Mouse (Mus musculus) CH12.LX (cell line): ENCODE data around the gene Cfap97d2. TPM values are rescaled to one million over a fixed set of nuclear protein-coding genes. Genes with fewer than 3 reads are reported as not detected.
A peak's percentile ranks its signal among the peaks of the same experiment; 100 is the strongest.

Experiments
- DNase-seq: peaks from one replicate; pipeline ENCODE4 v3.0.0-alpha.2; 2013; ENCODE audit errors: extremely low read depth
- H3K27ac ChIP-seq: 2 replicates; pipeline ENCODE4 v1.5.1; 2012; ENCODE audit warnings: low read depth, mild to moderate bottlenecking, control low read depth, moderate library complexity; ENCODE audit not compliant: insufficient read depth
- H3K27me3 ChIP-seq: replicated peaks from 2 replicates; pipeline ENCODE3; 2012; ENCODE audit warnings: inconsistent platforms
- H3K36me3 ChIP-seq, 2 experiments: replicated peaks in 1 of 2; 2 replicates each; pipeline versions ENCODE3 to v1.6.1; 2012; ENCODE audit warnings: inconsistent platforms in 1 of 2, low read length in 1 of 2, mild to moderate bottlenecking in 1 of 2, mixed read lengths in 1 of 2, moderate library complexity in 1 of 2; ENCODE audit not compliant: control insufficient read depth in 1 of 2, insufficient read depth in 1 of 2
- H3K4me1 ChIP-seq, 2 experiments: 2 replicates each; pipeline ENCODE4 v1.6.1; 2012; ENCODE audit warnings: inconsistent platforms in 1 of 2, moderate library complexity in 1 of 2; ENCODE audit not compliant: insufficient read depth in 2 of 2, control insufficient read depth in 1 of 2
- H3K4me2 ChIP-seq: 2 replicates; pipeline ENCODE4 v1.6.1; 2012; ENCODE audit warnings: low read depth, mild to moderate bottlenecking, control low read depth; ENCODE audit not compliant: poor library complexity, insufficient read depth, severe bottlenecking
- H3K4me3 ChIP-seq, 3 experiments: fragments of 150-350 bp in 1 of 3; sonication (generic) in 1 of 3; replicated peaks in 1 of 3; 2 replicates each; pipeline versions ENCODE3 to v1.5.1; 2011 to 2012; ENCODE audit warnings: low read depth in 2 of 3, low read length in 2 of 3, mild to moderate bottlenecking in 2 of 3, moderate library complexity in 2 of 3, control low read depth in 1 of 3, improper control_type of control experiment in 1 of 3, inconsistent platforms in 1 of 3, mixed read lengths in 1 of 3; ENCODE audit not compliant: poor library complexity in 1 of 3
- H3K79me2 ChIP-seq: replicated peaks from 2 replicates; pipeline ENCODE4 v1.6.1; 2012; ENCODE audit warnings: mild to moderate bottlenecking, moderate library complexity; ENCODE audit not compliant: control insufficient read depth, poor library complexity, insufficient read depth, severe bottlenecking; ENCODE audit errors: extremely low read depth
- H3K9ac ChIP-seq: 2 replicates; pipeline ENCODE4 v1.6.1; 2012; ENCODE audit warnings: low read depth, mild to moderate bottlenecking, control low read depth, moderate library complexity; ENCODE audit not compliant: insufficient read depth
- H3K9me3 ChIP-seq: replicated peaks from 2 replicates; pipeline ENCODE3; 2012; ENCODE audit warnings: low read length, inconsistent platforms, mixed read lengths
- BHLHE40 ChIP-seq: IDR thresholded peaks from 2 replicates; pipeline ENCODE4 v1.6.1; 2011; ENCODE audit warnings: mild to moderate bottlenecking, low read depth, low read length, improper control_type of control experiment
- CHD1 ChIP-seq: IDR thresholded peaks from 2 replicates; pipeline ENCODE4 v1.6.1; 2012; ENCODE audit warnings: low read depth, low read length, improper control_type of control experiment, inconsistent platforms
- CHD2 ChIP-seq: IDR thresholded peaks from 2 replicates; pipeline ENCODE4 v1.6.1; 2011; ENCODE audit warnings: low read length, improper control_type of control experiment
- CTCF ChIP-seq, 2 experiments: IDR thresholded peaks in 1 of 2; conservative IDR thresholded peaks in 1 of 2; 2 replicates each; pipeline ENCODE4 v1.5.1; 2011 to 2012; ENCODE audit warnings: low read depth in 2 of 2, low read length in 2 of 2, improper control_type of control experiment in 1 of 2, inconsistent platforms in 1 of 2, mild to moderate bottlenecking in 1 of 2, moderate library complexity in 1 of 2
- ELF1 ChIP-seq: IDR thresholded peaks from 2 replicates; pipeline ENCODE4 v1.6.1; 2014; ENCODE audit warnings: low read depth, mild to moderate bottlenecking, inconsistent platforms, low read length, improper control_type of control experiment
- EP300 ChIP-seq: IDR thresholded peaks from 2 replicates; pipeline ENCODE4 v1.6.1; 2011; ENCODE audit warnings: low read length, improper control_type of control experiment
- ETS1 ChIP-seq: conservative IDR thresholded peaks from 2 replicates; pipeline ENCODE4 v1.6.1; 2012; ENCODE audit warnings: low read depth, mild to moderate bottlenecking, inconsistent platforms, low read length, improper control_type of control experiment, moderate library complexity
- IRF4 ChIP-seq: IDR thresholded peaks from 2 replicates; pipeline ENCODE4 v1.6.1; 2014; ENCODE audit warnings: low read depth, mild to moderate bottlenecking, inconsistent platforms, low read length, improper control_type of control experiment
- JUND ChIP-seq: conservative IDR thresholded peaks from 2 replicates; pipeline ENCODE4 v1.6.1; 2011; ENCODE audit warnings: low read depth, low read length, improper control_type of control experiment
- KAT2A ChIP-seq: IDR thresholded peaks from 2 replicates; pipeline ENCODE4 v1.6.1; 2012; ENCODE audit warnings: low read length, improper control_type of control experiment, inconsistent platforms; ENCODE audit not compliant: insufficient replicate concordance
- MAX ChIP-seq: IDR thresholded peaks from 2 replicates; pipeline ENCODE4 v1.6.1; 2011; ENCODE audit warnings: low read length, improper control_type of control experiment
- NELFE ChIP-seq: IDR thresholded peaks from 2 replicates; pipeline ENCODE4 v1.6.1; 2011; ENCODE audit warnings: low read depth, low read length, improper control_type of control experiment
- PAX5 ChIP-seq: IDR thresholded peaks from 2 replicates; pipeline ENCODE4 v1.6.1; 2012; ENCODE audit warnings: low read length, inconsistent platforms, mixed read lengths
- POLR2AphosphoS2 ChIP-seq: IDR thresholded peaks from 2 replicates; pipeline ENCODE4 v1.6.1; 2011; ENCODE audit warnings: low read depth, low read length, improper control_type of control experiment
- SIN3A ChIP-seq: IDR thresholded peaks from 2 replicates; pipeline ENCODE4 v1.6.1; 2012; ENCODE audit warnings: low read length, improper control_type of control experiment, inconsistent platforms
- UBTF ChIP-seq: IDR thresholded peaks from 2 replicates; pipeline ENCODE4 v1.6.1; 2012; ENCODE audit warnings: low read depth, mild to moderate bottlenecking, inconsistent platforms, low read length, improper control_type of control experiment, moderate library complexity
- ZKSCAN1 ChIP-seq: IDR thresholded peaks from 2 replicates; pipeline ENCODE4 v1.6.1; 2012; ENCODE audit warnings: low read depth, inconsistent platforms, low read length, improper control_type of control experiment, borderline replicate concordance
- ZMIZ1 ChIP-seq: IDR thresholded peaks from 2 replicates; pipeline ENCODE4 v1.6.1; 2012; ENCODE audit warnings: low read depth, mild to moderate bottlenecking, inconsistent platforms, low read length, improper control_type of control experiment
- dilution Hi-C: fragments of 300-500 bp; cut with MboI; formaldehyde crosslinking; loops from 2 replicates; pipeline ENCODE4 v1.14.3; 2020; ENCODE audit warnings: low sequenced_read_pairs; ENCODE audit not compliant: extremely low pct_unique_long_range_greater_than_20kb, extremely low pct_ligation_motif_present
- in situ Hi-C: fragments of 300-500 bp; cut with MboI; formaldehyde crosslinking; loops from 3 replicates; pipeline ENCODE4 v1.14.3; 2019; ENCODE audit warnings: low sequenced_read_pairs, low pct_ligation_motif_present, low pct_unique_long_range_greater_than_20kb, mixed read lengths
- polyA plus RNA-seq: library from polyadenylated mRNA; unstranded; fragments of >175 nt; gene quantifications from 2 replicates; pipeline ENCODE4 v1.2.1, GENCODE M21; 2012; ENCODE audit warnings: low read depth; ENCODE audit not compliant: insufficient read length
- total RNA-seq, 2 experiments: library from RNA; depleted of rRNA; stranded (reverse); fragments of 300-350 nt in 1 of 2; fragments of >200 nt in 1 of 2; gene quantifications; 2 replicates each; pipeline ENCODE4 v1.2.3; 2012 to 2014

The Cfap97d2 gene
- total and polyA plus RNA-seq, 3 experiments, result not detected

GRCm38 (mm10) chr8:13675524-13675923 lies 30.2 kb upstream of the Cfap97d2 start:
- Histone ChIP-seq H3K4me1 (peaks cover 9 to 64% of the 10 kb centered on the region in 2 experiments; a peak in 3 of 4 replicates), H3K79me2 (peaks cover 15% of the 10 kb centered on the region), H3K27me3 (peaks cover under 1% of the 10 kb centered on the region), H3K36me3 (peaks cover 0 to 3% of the 10 kb centered on the region in 2 experiments), H3K27ac (peak overlapping the region; percentile 95; the same call in 1 of the 2 replicates), H3K9ac (peak overlapping the region; percentile 55), H3K4me2 (peak overlapping the region; percentile 86), H3K9me3 (no peaks in the 10 kb centered on the region), H3K4me3 (peak overlapping the region; percentile 71 to 91 (median 83))
- dilution Hi-C loops (no loop called here), in situ Hi-C loops (loop anchor here (5.0 to 10.0 kb wide), 3 partner anchors 69 to 123 kb away; no protein-coding TSS in a partner anchor)
- DNase-seq, result no peak
- TF ChIP-seq ELF1, result no peak
- TF ChIP-seq JUND, result no peak
- TF ChIP-seq CHD1, result no peak
- no peak for TF ChIP-seq CHD2
- TF ChIP-seq MAX, result no peak
- TF ChIP-seq IRF4, result no peak
- TF ChIP-seq BHLHE40, result no peak
- TF ChIP-seq POLR2AphosphoS2, result no peak
- no peak for TF ChIP-seq UBTF
- no peak for TF ChIP-seq PAX5
- TF ChIP-seq ETS1, result no peak
- no peak for TF ChIP-seq NELFE
- no peak for TF ChIP-seq ZMIZ1
- no peak for TF ChIP-seq ZKSCAN1
- TF ChIP-seq KAT2A, result no peak
- no peak for TF ChIP-seq CTCF (conservative IDR thresholded peaks at IDR 0.05 in 1 of 2, IDR thresholded peaks at IDR 0.05 in 1 of 2; ENCODE audit: low read depth in 2 of 2, low read length in 2 of 2)

GRCm38 (mm10) chr8:13676302-13676700 lies 29.4 kb upstream of the Cfap97d2 start:
- in situ Hi-C loops, result loop anchor here (5.0 to 10.0 kb wide), 3 partner anchors 68 to 124 kb away; no protein-coding TSS in a partner anchor
- H3K27me3 ChIP-seq, result peaks cover 1% of the 10 kb centered on the region
- TF ChIP-seq PAX5 (no peak), BHLHE40 (0 out of 2 replicates have a peak, but pooled peaks have one; percentile 25), SIN3A (peak; percentile 54), EP300 (0 out of 2 replicates have a peak, but pooled peaks have one; percentile 15), ZMIZ1 (no peak), CTCF (conservative IDR thresholded peaks at IDR 0.05 in 1 of 2, IDR thresholded peaks at IDR 0.05 in 1 of 2; ENCODE audit: low read depth in 2 of 2, low read length in 2 of 2) (peak in 1 of 2 experiments; percentile 20; a peak in 1 of 4 replicates), KAT2A (no peak)
- TF ChIP-seq, all 38 proteins: peak for 4
- H3K4me1 ChIP-seq, result peaks cover 9 to 62% of the 10 kb centered on the region in 2 experiments; a peak in 3 of 4 replicates
- no peaks in the 10 kb centered on the region for H3K36me3 ChIP-seq
- peaks cover 15% of the 10 kb centered on the region for H3K79me2 ChIP-seq
- H3K9me3 ChIP-seq, result no peaks in the 10 kb centered on the region
- H3K4me2 ChIP-seq, result peak overlapping the region; percentile 86
- H3K27ac ChIP-seq, result peak overlapping the region; percentile 95
- peak overlapping the region; percentile 71 to 91 (median 83) for H3K4me3 ChIP-seq
- peak overlapping the region; percentile 55 for H3K9ac ChIP-seq
- dilution Hi-C loops, result no loop called here
- DNase-seq, result no peak
